Mouse (Mus musculus) thymus, adult 2 months (tissue): Measurements from ENCODE around the gene Dennd4a. TPM values are rescaled to one million over a fixed set of nuclear protein-coding genes. Genes with fewer than 3 reads are reported as not detected.

Source experiments
- DNase-seq: peaks from one replicate; pipeline ENCODE4 v3.0.0; 2021
- H3K27ac ChIP-seq: fragments of 200-500 bp; 2 replicates; pipeline ENCODE4 v1.5.1; 2012; ENCODE audit warnings: low read length, control low read depth; ENCODE audit not compliant: control insufficient read depth, insufficient read depth
- H3K27me3 ChIP-seq: fragments of 200-500 bp; 2 replicates; pipeline ENCODE4 v1.6.1; 2012; ENCODE audit warnings: mild to moderate bottlenecking, low read length, moderate library complexity, mixed read lengths; ENCODE audit not compliant: control insufficient read depth, insufficient read depth
- H3K36me3 ChIP-seq: fragments of 200-500 bp; 2 replicates; pipeline ENCODE4 v1.6.1; 2012; ENCODE audit warnings: mild to moderate bottlenecking, low read length, moderate library complexity; ENCODE audit not compliant: control insufficient read depth, insufficient read depth
- H3K4me1 ChIP-seq: fragments of 200-500 bp; replicated peaks from 2 replicates; pipeline ENCODE4 v1.6.1; 2012; ENCODE audit warnings: low read length; ENCODE audit not compliant: control insufficient read depth, insufficient read depth
- H3K4me3 ChIP-seq: fragments of 200-500 bp; 2 replicates; pipeline ENCODE4 v1.5.1; 2012; ENCODE audit warnings: mild to moderate bottlenecking, low read length, control low read depth, moderate library complexity; ENCODE audit not compliant: control insufficient read depth, insufficient read depth
- CTCF ChIP-seq: fragments of 200-500 bp; IDR thresholded peaks from 2 replicates; pipeline ENCODE4 v1.5.1; 2012; ENCODE audit warnings: mild to moderate bottlenecking, control low read depth, low read length, moderate library complexity, borderline replicate concordance; ENCODE audit not compliant: control insufficient read depth, poor library complexity, insufficient read depth; ENCODE audit errors: extremely low read depth
- POLR2A ChIP-seq: fragments of 200-500 bp; IDR thresholded peaks from 2 replicates; pipeline ENCODE4 v1.6.1; 2012; ENCODE audit warnings: mild to moderate bottlenecking, low read length, control low read depth, moderate library complexity; ENCODE audit not compliant: control insufficient read depth, poor library complexity, insufficient read depth; ENCODE audit errors: extremely low read depth
- WGBS: fragments of 180-500 bp; shearing (Covaris S2); methylation state at CpG from one replicate; pipeline ENCODE4 v1.1.7; 2018; 5-methylcytosine and 5-hydroxymethylcytosine counted together
- polyA plus RNA-seq: library from polyadenylated mRNA; depleted of rRNA; stranded (reverse); fragments of >200 nt; gene quantifications from 2 replicates; pipeline ENCODE4 v1.2.3, GENCODE M21; 2012

Dennd4a gene
- polyA plus RNA-seq, 1 experiment: 12.3 TPM

GRCm38 (mm10) chr9:64941650-64942049, 130.5 kb downstream of the Dennd4a start:
- Histone ChIP-seq H3K4me1 (no peaks in the 10 kb centered on the region), H3K36me3 (no peaks in the 10 kb centered on the region), H3K4me3 (no peak overlapping the region), H3K27ac (no peak overlapping the region), H3K27me3 (no peaks in the 10 kb centered on the region)
- 95% methylated on average over 4 of the region's 4 CpGs for WGBS
- TF ChIP-seq CTCF: no peak
- no peak for TF ChIP-seq POLR2A
- DNase-seq: no peak

- Histone ChIP-seq H3K4me1 (no peaks in the 10 kb centered on the region), H3K27ac (no peak overlapping the region), H3K36me3 (no peaks in the 10 kb centered on the region), H3K27me3 (no peaks in the 10 kb centered on the region), H3K4me3 (no peak overlapping the region)
- WGBS: 72% methylated on average over 11 of the region's 11 CpGs
- no peak for DNase-seq
- no peak for TF ChIP-seq POLR2A
- no peak for TF ChIP-seq CTCF
Observed at GRCm38 (mm10) chr9:64943997-64944396, 132.9 kb downstream of the Dennd4a start.

- H3K4me1 ChIP-seq: no peaks in the 10 kb centered on the region
- 91% methylated on average over 9 of the region's 9 CpGs for WGBS
- no peak overlapping the region for H3K27ac ChIP-seq
- TF ChIP-seq CTCF (no peak), POLR2A (no peak)
- DNase-seq: no peak
- no peaks in the 10 kb centered on the region for H3K27me3 ChIP-seq
- H3K4me3 ChIP-seq: no peak overlapping the region
- no peaks in the 10 kb centered on the region for H3K36me3 ChIP-seq
Observed at GRCm38 (mm10) chr9:64947483-64948095, 136.4 kb downstream of the Dennd4a start.

- no peaks in the 10 kb centered on the region for H3K36me3 ChIP-seq
- TF ChIP-seq POLR2A: no peak
- no peak for TF ChIP-seq CTCF
- no peaks in the 10 kb centered on the region for H3K4me1 ChIP-seq
- WGBS: 68% methylated on average over 11 of the region's 11 CpGs
- no peak within 1 kb of the TSS for H3K27ac ChIP-seq
- H3K27me3 ChIP-seq: no peaks in the 10 kb centered on the region
- DNase-seq: no peak
- H3K4me3 ChIP-seq: no peak within 1 kb of the TSS
Observed at GRCm38 (mm10) chr9:64951161-64951657, 140.1 kb downstream of the Dennd4a start, which contains the start of gene Slc24a1. Gene Slc24a1, minus strand, starts transcription at chr9:64951607.

- DNase-seq: no peak
- H3K27ac ChIP-seq: no peak overlapping the region
- no peak overlapping the region for H3K4me3 ChIP-seq
- H3K36me3 ChIP-seq: no peaks in the 10 kb centered on the region
- 53% methylated on average over 5 of the region's 5 CpGs for WGBS
- TF ChIP-seq POLR2A: no peak
- TF ChIP-seq CTCF: no peak
- H3K4me1 ChIP-seq: peaks cover 3% of the 10 kb centered on the region; the same call in 1 of the 2 replicates
- H3K27me3 ChIP-seq: no peaks in the 10 kb centered on the region
Observed at GRCm38 (mm10) chr9:64952055-64952454, 140.9 kb downstream of the Dennd4a start.

- no peak for TF ChIP-seq POLR2A
- no peak for TF ChIP-seq CTCF
- WGBS: 87% methylated on average over 7 of the region's 7 CpGs
- DNase-seq: no peak
- Histone ChIP-seq H3K4me3 (no peak overlapping the region), H3K4me1 (peaks cover 3% of the 10 kb centered on the region; the same call in 1 of the 2 replicates), H3K27ac (no peak overlapping the region), H3K27me3 (no peaks in the 10 kb centered on the region), H3K36me3 (no peaks in the 10 kb centered on the region)
Observed at GRCm38 (mm10) chr9:64953190-64953589, 142.1 kb downstream of the Dennd4a start.
